Mouse (Mus musculus) liver, embryonic 14.5 days (tissue): ENCODE results near the gene Nucb1. TPM values are rescaled to one million over a fixed set of nuclear protein-coding genes. Genes with fewer than 3 reads are reported as not detected.

Experiments
- ATAC-seq: fragments of 200-750 bp; cut with Nextera tagmentation; 2 replicates; pipeline ENCODE4 v1.8.0; 2017; ENCODE audit warnings: moderate number of reproducible peaks, mild to moderate bottlenecking, moderate library complexity; ENCODE audit not compliant: insufficient read depth
- DNase-seq, 3 experiments: peaks; one replicate each; pipeline ENCODE4 v3.0.0-alpha.2; 2012 to 2013; ENCODE audit warnings: low read depth in 3 of 3, low spot score in 3 of 3
- H3K27ac ChIP-seq: fragments of 300-500 bp; sonication (generic); 2 replicates; pipeline ENCODE4 v1.5.1; 2014; ENCODE audit warnings: moderate library complexity, mild to moderate bottlenecking, control low read depth, inconsistent platforms
- H3K27me3 ChIP-seq: fragments of 300-500 bp; sonication (generic); 2 replicates; pipeline ENCODE4 v1.6.1; 2014; ENCODE audit warnings: mild to moderate bottlenecking, low read length, moderate library complexity; ENCODE audit not compliant: control insufficient read depth, insufficient read depth
- H3K36me3 ChIP-seq: fragments of 300-500 bp; sonication (generic); replicated peaks from 2 replicates; pipeline ENCODE4 v1.6.1; 2014; ENCODE audit warnings: low read depth; ENCODE audit not compliant: control insufficient read depth, insufficient read depth
- H3K4me1 ChIP-seq, 2 experiments: fragments of 200-500 bp in 1 of 2; fragments of 300-500 bp in 1 of 2; sonication (generic) in 1 of 2; replicated peaks; 2 replicates each; pipeline ENCODE4 v1.6.1; 2012 to 2014; ENCODE audit warnings: antibody characterized with exemption in 1 of 2, inconsistent platforms in 1 of 2, low read length in 1 of 2; ENCODE audit not compliant: control insufficient read depth in 2 of 2, insufficient read depth in 2 of 2
- H3K4me2 ChIP-seq: fragments of 300-500 bp; sonication (generic); 2 replicates; pipeline ENCODE4 v1.6.1; 2014; ENCODE audit warnings: low read depth, mild to moderate bottlenecking, control low read depth, moderate library complexity
- H3K4me3 ChIP-seq, 2 experiments: fragments of 200-500 bp in 1 of 2; fragments of 300-500 bp in 1 of 2; sonication (generic) in 1 of 2; 2 replicates each; pipeline ENCODE4 v1.5.1; 2012 to 2014; ENCODE audit warnings: low read depth in 2 of 2, low read length in 2 of 2, mild to moderate bottlenecking in 2 of 2, control low read depth in 1 of 2, inconsistent platforms in 1 of 2, moderate library complexity in 1 of 2; ENCODE audit not compliant: insufficient read depth in 1 of 2
- H3K9ac ChIP-seq: fragments of 300-500 bp; sonication (generic); replicated peaks from 2 replicates; pipeline ENCODE4 v1.6.1; 2014; ENCODE audit warnings: mild to moderate bottlenecking, control low read depth, moderate library complexity
- H3K9me3 ChIP-seq: fragments of 300-500 bp; sonication (generic); 2 replicates; pipeline ENCODE4 v1.6.1; 2016; ENCODE audit warnings: low read length, mixed read lengths; ENCODE audit not compliant: control insufficient read depth
- CTCF ChIP-seq: IDR thresholded peaks from 2 replicates; pipeline ENCODE4 v1.5.1; 2016; ENCODE audit warnings: antibody characterized with exemption, low read depth, control low read depth
- EP300 ChIP-seq: IDR thresholded peaks from 2 replicates; pipeline ENCODE4 v1.6.1; 2016; ENCODE audit warnings: antibody characterized with exemption, low read depth
- WGBS: fragments of 180-500 bp; shearing (Covaris S2); extraction: QIAGEN DNeasy Blood & Tissue Kit; methylation state at CpG from one replicate; pipeline ENCODE4 v1.1.7; 2014; ENCODE audit not compliant: insufficient replicate concordance; 5-methylcytosine and 5-hydroxymethylcytosine counted together
- polyA plus RNA-seq, 2 experiments: library from polyadenylated mRNA; depleted of rRNA in 1 of 2; stranded (reverse) in 1 of 2; unstranded in 1 of 2; fragments of >200 nt; fragmentation: Nextera tagmentation in 1 of 2; extraction: Ambion mirVana in 1 of 2; gene quantifications; 2 replicates each; pipeline versions ENCODE4 v1.2.1 to v1.2.3; 2012 to 2014

Nucb1 gene
- polyA plus RNA-seq, 2 experiments, result 58.8 to 81.7 TPM

- peaks cover 0 to 4% of the 10 kb centered on the region in 2 experiments; a peak in 2 of 4 replicates for H3K4me1 ChIP-seq
- ATAC-seq (no peak), DNase-seq (no peak)
- no peak overlapping the region for H3K4me3 ChIP-seq
- TF ChIP-seq CTCF, result no peak
- no peak for TF ChIP-seq EP300
- no peak overlapping the region for H3K27ac ChIP-seq
- no peaks in the 10 kb centered on the region for H3K27me3 ChIP-seq
- 61% methylated on average over 2 of the region's 2 CpGs for WGBS
- no peak overlapping the region for H3K4me2 ChIP-seq
- peaks cover 3% of the 10 kb centered on the region; the same call in 1 of the 2 replicates for H3K9me3 ChIP-seq
- no peaks in the 10 kb centered on the region for H3K36me3 ChIP-seq
- H3K9ac ChIP-seq, result no peak overlapping the region
Observed at GRCm38 (mm10) chr7:45540213-45540612, 30.0 kb upstream of the Nucb1 start.

- Histone ChIP-seq H3K27ac (no peak overlapping the region), H3K4me1 (peaks cover 0 to 4% of the 10 kb centered on the region in 2 experiments; a peak in 2 of 4 replicates), H3K9me3 (no peaks in the 10 kb centered on the region), H3K4me2 (no peak overlapping the region), H3K9ac (no peak overlapping the region), H3K36me3 (no peaks in the 10 kb centered on the region), H3K27me3 (no peaks in the 10 kb centered on the region), H3K4me3 (no peak overlapping the region)
- WGBS, result 61% methylated on average over 3 of the region's 3 CpGs
- TF ChIP-seq CTCF, result no peak
- TF ChIP-seq EP300, result no peak
- no peak for ATAC-seq
- DNase-seq, result no peak
Observed at GRCm38 (mm10) chr7:45539095-45539494, 28.9 kb upstream of the Nucb1 start.

- no peaks in the 10 kb centered on the region for H3K36me3 ChIP-seq
- TF ChIP-seq EP300 (no peak), CTCF (no peak)
- no peaks in the 10 kb centered on the region for H3K27me3 ChIP-seq
- DNase-seq (no peak), ATAC-seq (peak; percentile 48; the same call in 1 of the 2 replicates)
- no peak overlapping the region for H3K9ac ChIP-seq
- no peaks in the 10 kb centered on the region for H3K9me3 ChIP-seq
- no peak overlapping the region for H3K27ac ChIP-seq
- 10% methylated on average over 29 of the region's 29 CpGs for WGBS
- peaks cover 0 to 4% of the 10 kb centered on the region in 2 experiments; a peak in 2 of 4 replicates for H3K4me1 ChIP-seq
- H3K4me2 ChIP-seq, result peak overlapping the region; percentile 55
- H3K4me3 ChIP-seq, result peak overlapping the region; percentile 15 to 42
Observed at GRCm38 (mm10) chr7:45538163-45539041, 28.2 kb upstream of the Nucb1 start.

DNA sequence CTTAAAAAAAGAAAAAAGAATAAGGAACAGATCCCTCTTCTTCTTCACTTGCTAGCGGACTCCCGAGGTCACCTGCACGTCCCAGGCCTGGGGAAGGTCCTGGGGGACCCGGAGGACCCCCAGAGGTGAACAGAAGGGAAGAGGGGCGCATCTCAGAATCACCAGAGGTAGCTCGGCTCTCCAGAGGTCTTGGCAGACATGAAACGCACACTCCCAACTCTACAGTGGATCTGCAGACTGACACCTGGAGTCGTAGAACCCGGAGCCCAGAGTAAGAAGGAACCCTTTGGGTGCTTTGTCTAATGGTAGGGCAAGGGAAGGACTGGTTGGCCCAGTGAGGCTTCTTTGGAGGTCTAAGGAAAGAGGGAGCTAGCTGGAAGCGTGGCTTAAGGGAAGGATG is 27.4 kb upstream of the Nucb1 start:
- ATAC-seq (no peak), DNase-seq (no peak)
- no peak overlapping the region for H3K27ac ChIP-seq
- H3K36me3 ChIP-seq, result no peaks in the 10 kb centered on the region
- TF ChIP-seq CTCF (no peak), EP300 (no peak)
- H3K27me3 ChIP-seq, result no peaks in the 10 kb centered on the region
- H3K4me2 ChIP-seq, result no peak overlapping the region
- H3K9me3 ChIP-seq, result no peaks in the 10 kb centered on the region
- no peak overlapping the region for H3K4me3 ChIP-seq
- H3K4me1 ChIP-seq, result peaks cover 0 to 4% of the 10 kb centered on the region in 2 experiments; a peak in 2 of 4 replicates
- H3K9ac ChIP-seq, result no peak overlapping the region
- 68% methylated on average over 10 of the region's 10 CpGs for WGBS

DNA sequence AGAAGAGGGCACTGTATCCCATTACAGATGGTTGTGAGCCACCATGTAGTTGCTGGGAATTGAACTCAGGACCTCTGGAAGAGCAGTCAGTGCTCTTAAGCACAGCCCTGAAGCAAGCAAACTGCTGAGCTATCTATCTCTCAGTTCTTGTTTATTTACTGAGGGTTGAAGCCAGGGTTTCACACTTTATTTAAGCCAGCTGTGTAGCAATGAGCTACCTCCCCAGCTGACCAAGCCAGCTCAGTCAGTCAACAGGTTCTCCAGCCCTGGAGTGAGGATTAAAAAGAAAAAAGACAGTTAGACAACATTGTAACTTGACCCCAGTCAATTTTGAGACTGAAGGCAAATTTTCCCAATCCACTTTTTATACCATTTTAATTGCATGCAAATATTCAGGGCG is 25.5 kb upstream of the Nucb1 start:
- no peak for TF ChIP-seq EP300
- TF ChIP-seq CTCF, result 0 out of 2 replicates have a peak, but pooled peaks have one; percentile 24
- H3K27me3 ChIP-seq, result no peaks in the 10 kb centered on the region; the same call in 1 of the 2 replicates
- no peaks in the 10 kb centered on the region for H3K9me3 ChIP-seq
- no peaks in the 10 kb centered on the region for H3K36me3 ChIP-seq
- H3K9ac ChIP-seq, result no peak overlapping the region
- DNase-seq (no peak), ATAC-seq (no peak)
- no peak overlapping the region for H3K4me3 ChIP-seq
- peaks cover 0 to 4% of the 10 kb centered on the region in 2 experiments; a peak in 2 of 4 replicates for H3K4me1 ChIP-seq
- no peak overlapping the region for H3K4me2 ChIP-seq
- H3K27ac ChIP-seq, result no peak overlapping the region
- 78% methylated on average over 1 of the region's 1 CpGs for WGBS
